Mouse (Mus musculus): ENCODE measurements around the gene Commd7. TPM values are rescaled to one million over a fixed set of nuclear protein-coding genes. Genes with fewer than 3 reads are reported as not detected.
A peak's percentile ranks its signal among the peaks of the same experiment; 100 is the strongest.

Gene Commd7
- polyA plus RNA-seq, 1 experiment, result 21.2 TPM

DNA sequence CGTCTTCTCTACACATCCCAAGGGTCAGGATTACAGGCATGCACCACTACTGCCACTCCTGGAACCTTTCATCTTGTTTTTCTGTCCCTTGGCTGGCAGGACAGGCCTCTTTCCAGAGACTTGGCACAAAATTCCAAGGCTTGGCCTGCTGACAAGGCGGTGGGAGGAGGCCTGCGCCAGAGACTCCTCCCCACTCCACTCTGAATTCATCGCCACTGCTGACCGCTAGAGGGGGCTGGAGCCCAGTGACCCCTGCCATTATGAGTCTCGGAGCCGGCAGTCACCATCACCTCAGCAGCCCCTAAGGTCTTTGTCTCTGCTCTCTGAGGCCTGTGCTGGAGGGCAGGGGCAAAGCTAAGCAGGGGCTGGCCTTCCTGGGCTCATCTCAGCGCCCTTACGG, 23.0 kb downstream of the Commd7 start:
- peaks cover 8% of the 10 kb centered on the region for H3K4me1 ChIP-seq (ENCODE audit: control insufficient read depth, insufficient read depth, insufficient read length, low read length)

DNA sequence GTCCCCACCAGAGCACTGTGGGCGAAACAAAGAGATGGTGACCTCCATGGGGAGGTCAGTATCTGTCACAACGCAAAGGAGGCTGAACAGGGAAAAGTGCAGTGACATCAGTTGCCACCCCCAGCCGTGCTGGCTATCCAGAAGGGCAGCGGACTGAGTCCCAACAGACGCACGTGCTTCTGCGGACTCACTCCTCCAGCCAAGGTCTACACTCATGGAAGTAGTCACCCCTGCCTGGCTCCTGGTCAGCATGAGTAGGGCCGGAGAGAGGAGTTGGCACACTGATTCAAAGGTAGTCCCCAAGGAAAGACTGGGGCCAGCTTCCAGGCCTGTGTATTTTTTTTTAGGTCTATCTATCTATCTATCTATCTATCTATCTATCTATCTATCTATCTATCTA, 23.5 kb downstream of the Commd7 start:
- peaks cover 10% of the 10 kb centered on the region for H3K4me1 ChIP-seq (ENCODE audit: control insufficient read depth, insufficient read depth, insufficient read length, low read length)
- H3K27ac ChIP-seq (replicated peaks; ENCODE audit: low read depth, low read length), result peak overlapping the region; percentile 44; the same call in 1 of the 2 replicates
- H3K4me3 ChIP-seq (ENCODE audit: insufficient read depth, low read depth, low read length), result no peak overlapping the region

More for the DNA sequence above, 23.0 kb downstream of the Commd7 start:
- Histone ChIP-seq H3K4me3 (ENCODE audit: insufficient read depth, low read depth, low read length) (no peak overlapping the region), H3K27ac (replicated peaks; ENCODE audit: low read depth, low read length) (no peak overlapping the region)

DNA sequence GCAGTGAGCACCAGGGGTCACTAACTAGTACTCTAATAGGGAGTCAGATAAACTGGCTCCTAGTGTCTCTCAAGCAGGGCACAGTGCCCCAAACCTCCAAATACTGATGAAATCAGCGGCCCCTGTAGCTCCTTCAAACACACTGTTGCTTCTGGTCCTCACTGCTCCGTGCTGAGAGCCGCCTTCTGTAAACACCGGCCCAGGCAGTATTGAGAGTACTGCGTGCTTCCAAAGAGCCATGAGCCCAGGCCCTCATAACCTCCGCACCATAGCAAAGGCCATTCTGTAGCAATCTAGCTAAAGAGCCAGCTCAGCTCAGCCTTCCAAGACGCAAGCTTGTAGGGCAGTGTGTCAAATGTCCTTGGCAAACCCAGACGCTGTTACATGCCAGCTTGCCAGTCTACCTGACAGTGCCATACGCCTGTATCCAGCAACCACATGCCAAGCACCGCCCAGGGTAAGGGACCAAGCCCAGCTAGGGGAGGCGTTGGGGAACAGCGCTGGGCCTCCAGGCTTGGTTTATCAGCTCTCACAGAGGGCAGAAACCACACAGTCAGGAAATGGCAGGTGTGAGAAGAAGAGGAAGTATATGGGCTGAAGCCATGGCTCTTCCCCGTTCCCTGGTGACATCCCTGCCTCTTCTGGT, 24.6 kb downstream of the Commd7 start:
- H3K4me1 ChIP-seq (ENCODE audit: control insufficient read depth, insufficient read depth, insufficient read length, low read length), result peaks cover 13% of the 10 kb centered on the region
- peak overlapping the region; percentile 27; the same call in 1 of the 2 replicates for H3K27ac ChIP-seq (replicated peaks; ENCODE audit: low read depth, low read length)
- H3K4me3 ChIP-seq (ENCODE audit: insufficient read depth, low read depth, low read length), result no peak overlapping the region

DNA sequence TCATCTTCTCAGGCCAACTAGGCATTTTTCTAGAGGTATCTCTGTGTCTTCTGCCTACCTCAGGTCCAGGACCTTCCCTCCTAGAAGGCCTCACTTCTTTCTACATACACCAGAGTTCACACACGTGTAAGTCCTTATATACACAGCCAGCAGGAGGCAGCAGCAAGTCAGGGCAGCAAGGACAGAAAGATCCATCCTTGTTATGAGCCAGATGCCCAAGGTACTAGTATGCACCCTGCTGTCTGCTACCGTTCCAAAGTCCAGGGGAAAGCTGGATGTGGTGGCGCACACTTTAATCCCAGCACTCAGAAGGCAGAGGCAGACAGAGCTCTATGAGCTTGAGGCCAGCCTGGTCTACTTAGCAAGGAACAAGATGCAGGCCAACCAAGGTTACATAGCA, 26.2 kb downstream of the Commd7 start:
- Histone ChIP-seq H3K4me3 (ENCODE audit: insufficient read depth, low read depth, low read length) (no peak overlapping the region), H3K27ac (replicated peaks; ENCODE audit: low read depth, low read length) (no peak overlapping the region), H3K4me1 (ENCODE audit: control insufficient read depth, insufficient read depth, insufficient read length, low read length) (peaks cover 13% of the 10 kb centered on the region)

DNA sequence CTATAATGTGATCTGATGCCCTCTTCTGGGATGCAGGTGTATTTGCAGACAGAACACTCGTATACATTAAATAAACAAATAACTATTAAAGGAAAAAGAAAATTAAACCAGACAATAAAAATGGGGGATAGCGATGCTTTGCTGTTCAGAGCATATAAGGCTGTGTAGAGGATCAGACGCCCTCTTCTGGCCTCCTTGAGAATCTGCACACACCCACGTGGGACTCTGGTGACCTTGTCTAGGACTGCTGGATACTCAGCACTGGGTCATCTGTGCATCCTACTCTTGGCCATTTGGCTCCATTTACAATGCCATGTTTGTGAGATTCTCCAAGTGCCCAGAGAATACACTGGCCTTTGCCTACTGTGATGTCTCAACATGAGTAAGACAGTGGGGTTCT, 28.9 kb downstream of the Commd7 start:
- Histone ChIP-seq H3K4me3 (ENCODE audit: insufficient read depth, low read depth, low read length) (no peak overlapping the region), H3K4me1 (ENCODE audit: control insufficient read depth, insufficient read depth, insufficient read length, low read length) (peaks cover 15% of the 10 kb centered on the region)

DNA sequence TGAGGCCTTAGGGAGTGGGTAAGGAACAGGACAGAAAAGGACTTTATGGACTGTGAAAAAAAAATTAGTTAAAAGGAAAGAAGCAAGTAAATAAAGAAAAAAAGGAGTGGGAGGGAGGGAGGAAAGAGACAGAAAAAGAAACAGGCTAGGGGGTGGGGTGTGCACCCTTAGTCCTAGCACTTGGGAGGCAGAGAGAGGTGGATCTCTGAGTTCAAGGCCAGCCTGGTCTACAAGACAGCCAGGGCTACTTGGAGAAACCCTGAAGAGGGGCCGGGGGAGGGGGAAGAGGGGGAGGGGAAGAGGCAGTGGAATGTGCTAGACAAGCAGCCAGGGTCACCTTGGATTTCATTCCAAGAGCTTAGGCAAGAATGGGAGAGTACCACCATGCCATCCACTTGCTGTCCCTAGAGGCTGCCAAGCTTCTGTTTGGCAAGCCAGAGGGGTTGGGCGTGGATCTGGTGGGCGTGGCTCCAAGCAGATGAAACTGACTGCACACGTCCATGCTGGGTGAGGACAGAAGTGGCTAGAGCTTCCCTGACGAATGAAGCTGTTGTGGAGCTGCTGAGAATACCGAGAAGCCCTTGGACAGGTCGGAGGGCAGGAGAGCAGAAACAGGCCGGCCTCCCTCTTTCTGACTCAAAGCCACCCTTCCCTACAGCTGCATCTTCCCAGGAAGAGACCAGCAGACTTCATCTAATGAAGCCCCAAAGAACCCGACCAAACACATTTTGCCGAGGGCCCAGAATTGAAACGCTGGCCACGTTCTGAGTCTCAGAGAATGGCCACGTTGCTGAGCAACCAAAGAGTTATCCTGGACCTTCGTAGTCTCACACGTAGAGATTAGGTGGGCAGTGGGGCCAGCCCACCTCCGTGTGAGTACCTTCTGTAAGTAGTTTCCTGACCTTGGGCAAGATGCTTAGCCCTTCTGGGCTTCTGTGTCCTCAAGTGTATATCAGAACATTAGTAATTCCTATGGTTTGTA, 31.6 kb downstream of the Commd7 start:
- Histone ChIP-seq H3K4me1 (ENCODE audit: control insufficient read depth, insufficient read depth, insufficient read length, low read length) (peaks cover 7% of the 10 kb centered on the region; the same call in 1 of the 2 replicates), H3K27ac (replicated peaks; ENCODE audit: low read depth, low read length) (peak overlapping the region; percentile 33; the same call in 1 of the 2 replicates), H3K4me3 (ENCODE audit: insufficient read depth, low read depth, low read length) (peak overlapping the region; percentile 23; the same call in 1 of the 2 replicates)

More for the DNA sequence above, 28.9 kb downstream of the Commd7 start:
- no peak overlapping the region for H3K27ac ChIP-seq (replicated peaks; ENCODE audit: low read depth, low read length)

DNA sequence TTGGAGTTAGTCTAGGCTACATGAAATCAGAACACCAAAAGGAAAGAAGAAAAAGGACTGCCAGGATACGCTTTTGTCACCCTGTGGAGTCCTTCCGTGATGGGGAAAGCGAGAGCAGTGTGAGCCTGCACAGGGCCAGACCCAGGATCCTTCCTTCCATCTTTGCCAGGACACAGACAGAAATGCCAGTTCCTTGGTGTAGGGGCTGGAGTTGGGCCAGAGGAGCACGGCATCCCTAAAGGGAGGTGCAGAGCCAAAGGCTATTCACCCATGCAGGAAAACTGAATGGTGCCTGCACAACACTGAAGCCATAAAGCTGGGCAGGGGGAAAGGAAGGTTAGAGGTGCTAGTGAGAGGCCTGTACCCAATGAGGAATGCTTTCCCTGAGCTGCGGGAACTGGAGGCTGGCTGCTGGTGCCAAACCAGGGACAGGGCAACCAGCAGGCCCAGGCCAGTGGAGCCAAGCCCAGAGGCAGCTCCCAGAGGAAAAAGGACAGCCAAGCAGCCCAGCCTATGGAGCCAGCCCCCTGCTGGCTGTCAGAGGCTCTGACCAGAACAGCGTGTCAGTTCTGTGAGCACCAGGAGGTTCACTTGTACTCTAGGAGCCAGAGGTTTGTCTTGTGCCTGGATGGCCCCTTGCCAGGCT, 32.4 kb downstream of the Commd7 start:
- H3K4me1 ChIP-seq (ENCODE audit: control insufficient read depth, insufficient read depth, insufficient read length, low read length), result peaks cover 7% of the 10 kb centered on the region; the same call in 1 of the 2 replicates
- peak overlapping the region; percentile 33; the same call in 1 of the 2 replicates for H3K27ac ChIP-seq (replicated peaks; ENCODE audit: low read depth, low read length)

DNA sequence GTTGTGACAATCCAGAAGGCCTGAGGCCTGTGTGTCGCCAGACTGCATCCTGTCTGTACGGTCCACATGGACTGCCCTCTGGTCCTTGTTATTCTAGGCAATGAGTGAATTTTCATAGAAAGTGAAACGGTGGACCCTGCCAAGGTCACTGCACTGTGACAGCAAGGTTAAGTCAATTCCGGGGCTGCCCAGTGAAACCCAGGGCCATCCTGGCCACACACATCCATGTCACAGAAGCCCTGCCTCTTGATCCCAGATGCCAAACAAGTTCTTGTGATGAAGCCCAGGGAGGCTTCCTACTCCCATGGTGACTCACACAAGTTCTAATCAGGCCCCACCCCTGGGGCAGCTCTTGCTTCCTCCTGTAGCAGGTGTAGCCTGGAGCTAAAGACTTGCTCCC, 35.0 kb downstream of the Commd7 start:
- peaks cover 2% of the 10 kb centered on the region; the same call in 1 of the 2 replicates for H3K4me1 ChIP-seq (ENCODE audit: control insufficient read depth, insufficient read depth, insufficient read length, low read length)
- H3K4me3 ChIP-seq (ENCODE audit: insufficient read depth, low read depth, low read length), result no peak overlapping the region
- no peak overlapping the region for H3K27ac ChIP-seq (replicated peaks; ENCODE audit: low read depth, low read length)

More for the DNA sequence above, 32.4 kb downstream of the Commd7 start:
- no peak overlapping the region for H3K4me3 ChIP-seq (ENCODE audit: insufficient read depth, low read depth, low read length)

DNA sequence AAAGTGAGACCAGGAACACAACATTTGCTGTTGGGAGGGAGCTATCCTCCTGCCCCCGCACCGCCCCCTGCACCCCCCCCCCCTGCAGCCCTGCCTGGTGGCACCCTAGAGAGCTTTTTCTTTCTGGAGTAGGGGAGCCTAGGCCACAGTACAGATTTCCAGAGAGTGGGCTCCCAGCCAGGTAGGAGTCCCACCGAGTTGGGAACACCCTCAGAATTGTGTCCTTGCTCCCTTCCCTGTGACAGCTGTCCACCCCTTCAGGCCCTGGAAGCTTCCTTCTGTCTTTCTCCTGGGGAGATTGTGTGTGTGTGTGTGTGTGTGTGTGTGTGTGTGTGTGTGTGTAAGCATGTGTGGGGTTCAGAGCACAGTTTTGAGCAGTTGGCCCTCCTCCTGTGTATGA, 35.6 kb downstream of the Commd7 start:
- no peak overlapping the region for H3K4me3 ChIP-seq (ENCODE audit: insufficient read depth, low read depth, low read length)

DNA sequence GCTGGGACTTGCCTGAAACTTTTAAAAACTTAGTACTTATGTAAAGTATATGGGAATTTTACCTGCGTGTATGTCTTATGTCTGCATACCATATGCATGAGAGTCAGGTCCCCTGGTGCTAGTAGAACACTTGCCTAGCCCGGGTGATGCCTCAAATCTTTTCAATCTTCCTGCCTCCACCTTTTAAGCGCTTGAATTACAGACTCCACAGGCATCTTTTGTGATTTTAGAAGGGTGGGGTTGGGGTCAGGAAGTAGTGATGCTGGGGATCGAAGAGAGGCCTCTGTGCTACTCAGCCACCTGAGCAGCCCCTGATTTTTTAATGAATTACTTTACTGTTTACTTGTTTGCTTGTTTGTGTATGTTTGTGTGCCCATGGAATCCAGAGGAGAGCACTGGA, 37.6 kb downstream of the Commd7 start:
- Histone ChIP-seq H3K4me3 (ENCODE audit: insufficient read depth, low read depth, low read length) (no peak overlapping the region), H3K27ac (replicated peaks; ENCODE audit: low read depth, low read length) (no peak overlapping the region), H3K4me1 (ENCODE audit: control insufficient read depth, insufficient read depth, insufficient read length, low read length) (0 out of 2 replicates have a peak, but pooled peaks cover 2% of the 10 kb centered on the region)

More for the DNA sequence above, 35.6 kb downstream of the Commd7 start:
- H3K27ac ChIP-seq (replicated peaks; ENCODE audit: low read depth, low read length), result no peak overlapping the region
- peaks cover 2% of the 10 kb centered on the region; the same call in 1 of the 2 replicates for H3K4me1 ChIP-seq (ENCODE audit: control insufficient read depth, insufficient read depth, insufficient read length, low read length)

DNA sequence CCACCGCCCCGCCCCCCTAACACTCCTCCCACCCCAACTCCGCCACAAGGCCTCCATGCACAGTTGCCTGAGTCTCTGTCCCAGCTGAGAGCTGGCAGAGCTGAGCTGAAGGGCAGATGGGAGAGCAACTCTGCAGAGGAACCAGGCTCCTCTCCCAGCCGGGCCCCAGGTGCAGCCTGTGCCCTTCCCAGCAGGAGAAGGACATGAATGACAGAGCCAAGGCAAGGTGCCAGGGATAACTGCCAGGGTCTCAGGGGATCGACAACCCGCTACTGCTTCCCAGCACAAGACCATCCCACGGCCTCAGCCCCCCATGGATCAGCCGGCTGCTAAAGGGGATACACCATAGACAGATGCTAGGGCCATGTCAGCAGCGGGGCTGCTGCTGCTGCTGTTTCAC, 39.4 kb downstream of the Commd7 start:
- Histone ChIP-seq H3K27ac (replicated peaks; ENCODE audit: low read depth, low read length) (no peak overlapping the region), H3K4me3 (ENCODE audit: insufficient read depth, low read depth, low read length) (no peak overlapping the region), H3K4me1 (ENCODE audit: control insufficient read depth, insufficient read depth, insufficient read length, low read length) (no peaks in the 10 kb centered on the region)

DNA sequence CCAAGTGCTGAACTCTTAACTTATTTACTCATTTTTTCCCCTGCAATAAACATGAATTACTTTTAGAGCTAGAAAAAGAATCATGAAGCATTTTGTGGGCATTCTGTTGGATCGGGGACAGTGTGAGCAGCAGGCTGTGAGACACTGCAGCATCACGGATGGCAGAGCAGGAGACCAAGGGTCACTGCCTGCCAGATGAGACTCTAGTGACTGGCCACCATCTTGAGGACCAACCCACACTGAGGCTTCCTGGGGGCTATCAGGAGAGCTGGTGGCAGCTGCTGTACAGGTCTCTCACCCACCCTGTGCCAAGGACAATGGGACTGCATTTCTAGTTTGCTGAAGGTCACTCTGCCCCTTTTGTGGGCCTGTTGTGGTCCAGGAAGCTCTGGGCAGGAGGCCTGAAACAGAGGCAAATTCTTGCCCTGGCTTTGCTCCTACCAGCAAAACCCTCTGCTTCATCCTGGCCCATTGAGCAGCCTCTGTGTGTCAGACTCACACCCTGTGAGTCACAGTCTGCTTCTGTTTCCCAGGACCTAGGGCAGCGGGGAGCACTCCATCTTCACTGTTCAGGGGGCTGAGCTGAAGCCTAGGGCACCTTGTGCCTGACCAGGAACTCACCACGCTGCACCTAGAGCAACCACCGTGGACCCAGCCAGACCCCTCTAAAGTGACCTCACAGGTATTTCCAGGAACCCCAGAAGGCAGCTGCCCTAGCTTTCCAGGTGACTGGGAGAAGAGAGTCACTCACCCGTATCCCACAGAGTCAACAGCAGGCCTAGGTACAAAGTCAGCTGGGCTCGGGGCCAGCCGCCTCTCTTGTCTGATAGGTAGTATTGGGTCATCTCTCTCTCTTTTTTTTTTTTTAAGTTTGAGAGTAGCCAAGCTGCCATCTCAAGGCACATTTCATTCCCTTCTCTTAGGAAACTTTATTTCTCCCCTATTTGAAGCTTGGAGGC, 40.2 kb downstream of the Commd7 start:
- H3K4me1 ChIP-seq (ENCODE audit: control insufficient read depth, insufficient read depth, insufficient read length, low read length), result no peaks in the 10 kb centered on the region
- no peak overlapping the region for H3K27ac ChIP-seq (replicated peaks; ENCODE audit: low read depth, low read length)
- no peak overlapping the region for H3K4me3 ChIP-seq (ENCODE audit: insufficient read depth, low read depth, low read length)

DNA sequence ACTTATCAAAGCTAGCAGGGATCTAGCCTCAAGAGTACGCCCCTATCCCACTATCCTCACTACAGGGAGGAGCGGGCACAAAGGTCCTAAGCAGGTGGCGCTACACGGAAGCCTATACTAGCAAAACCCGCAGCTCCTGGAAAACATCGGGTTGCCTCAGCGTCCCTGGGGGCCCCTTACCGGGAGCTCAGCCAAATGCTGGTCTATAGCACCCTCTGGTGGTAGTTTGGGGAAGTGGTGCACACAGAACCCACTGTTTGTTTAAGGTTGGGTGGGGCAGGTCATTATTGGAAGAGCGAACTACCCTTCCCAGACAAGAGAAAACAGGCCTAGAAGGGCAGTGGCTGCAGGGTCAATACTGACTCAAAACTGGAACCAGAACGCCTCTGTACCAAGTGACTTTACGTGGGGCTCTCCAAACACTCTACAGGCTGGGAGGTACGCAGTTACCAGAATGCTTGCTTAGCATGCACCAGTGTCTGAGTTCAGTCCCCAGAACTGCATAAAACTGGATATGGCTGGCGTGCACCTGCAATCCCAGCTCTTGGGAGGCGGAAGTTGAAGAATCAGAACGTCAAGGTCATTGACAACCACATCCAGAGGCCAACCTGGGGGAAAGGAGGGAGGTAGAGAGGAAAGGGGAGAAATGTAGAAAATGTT, 45.9 kb downstream of the Commd7 start:
- no peak overlapping the region for H3K4me3 ChIP-seq (ENCODE audit: insufficient read depth, low read depth, low read length)
- no peak overlapping the region for H3K27ac ChIP-seq (replicated peaks; ENCODE audit: low read depth, low read length)
- H3K4me1 ChIP-seq (ENCODE audit: control insufficient read depth, insufficient read depth, insufficient read length, low read length), result no peaks in the 10 kb centered on the region

DNA sequence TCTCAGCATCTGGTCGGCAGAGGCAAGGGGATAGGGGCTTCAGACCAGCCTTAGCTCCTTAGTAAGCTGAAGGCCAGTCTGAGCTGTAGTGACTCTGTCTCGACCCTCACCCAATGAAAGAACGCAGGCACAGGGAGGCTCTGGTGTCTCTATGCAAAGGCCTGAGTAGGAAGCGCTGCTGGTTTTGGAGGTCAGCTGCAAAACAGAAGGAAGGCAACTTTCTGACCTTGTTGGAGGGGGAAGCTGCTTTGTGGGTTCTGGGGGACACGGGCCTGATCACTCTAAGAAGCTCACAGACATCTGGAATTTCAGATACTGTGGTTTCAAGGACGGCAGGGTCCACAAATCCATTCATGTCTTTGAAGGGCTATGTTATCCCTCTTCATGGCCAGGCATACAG, 46.6 kb downstream of the Commd7 start:
- H3K4me1 ChIP-seq (ENCODE audit: control insufficient read depth, insufficient read depth, insufficient read length, low read length), result no peaks in the 10 kb centered on the region
- no peak overlapping the region for H3K27ac ChIP-seq (replicated peaks; ENCODE audit: low read depth, low read length)
- no peak overlapping the region for H3K4me3 ChIP-seq (ENCODE audit: insufficient read depth, low read depth, low read length)
